Mouse (Mus musculus): Measurements from ENCODE around the gene Tnk1.

The Tnk1 gene

DNA sequence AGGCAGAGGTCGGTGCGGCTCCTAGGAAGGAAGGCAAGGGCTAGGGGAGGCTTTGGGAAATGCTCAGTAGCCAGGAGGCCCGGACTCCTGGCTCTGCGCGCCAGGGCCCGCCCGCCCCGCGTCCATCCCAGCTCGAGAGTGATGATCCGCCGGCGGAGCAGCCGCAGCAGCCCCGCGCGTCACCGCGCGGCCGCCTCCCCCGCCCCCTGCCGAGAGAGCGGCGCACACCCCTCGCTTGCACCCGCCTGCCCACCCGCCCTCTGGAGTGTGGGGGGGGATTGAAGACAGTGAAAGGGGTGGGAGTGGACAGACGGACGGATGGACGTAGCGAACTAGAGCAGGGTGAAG, 21.0 kb downstream of the Tnk1 start, which contains the start of gene Nlgn2:
TSS of gene Nlgn2 (minus strand) at position 181 of the 348 bp plus-strand sequence.
- no peak for DNase-seq

- DNase-seq: peak; percentile 50
These were observed 21.6 kb downstream of the Tnk1 start for GRCm38 (mm10) chr11:69836703-69837576.

- DNase-seq: no peak
These were observed 22.6 kb downstream of the Tnk1 start for GRCm38 (mm10) chr11:69835966-69836335.

DNA sequence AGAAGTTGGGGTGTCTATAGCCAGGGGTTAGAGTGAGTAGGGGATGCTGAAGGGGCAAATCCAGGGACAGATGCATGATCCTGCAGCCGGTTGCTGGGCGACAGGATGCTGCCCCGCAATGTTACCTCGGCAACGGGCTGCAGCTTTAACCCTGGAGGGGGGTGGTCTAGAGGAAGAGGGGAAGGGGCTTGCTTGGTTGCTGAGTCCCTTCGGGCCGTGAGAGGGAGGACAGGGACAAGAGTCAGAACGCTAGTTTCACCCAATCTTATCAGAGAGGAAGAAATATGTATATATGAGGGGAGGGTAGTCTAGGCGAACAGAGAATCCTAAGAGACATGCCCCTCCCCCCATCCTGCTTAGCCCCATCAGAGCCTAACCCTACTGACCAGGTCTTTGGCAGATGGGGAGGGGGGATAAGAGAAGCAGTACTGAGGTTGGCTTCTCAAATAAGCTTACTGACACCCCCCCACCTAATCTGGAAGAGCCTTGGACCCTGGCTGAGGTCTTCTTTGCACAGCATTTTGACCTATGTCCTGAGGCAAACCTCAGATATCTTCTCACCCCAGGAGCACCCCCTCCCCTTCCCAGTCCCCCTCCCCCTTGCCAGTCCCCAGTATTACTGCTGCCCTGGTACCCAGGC, 23.1 kb downstream of the Tnk1 start:
- no peak for DNase-seq

DNA sequence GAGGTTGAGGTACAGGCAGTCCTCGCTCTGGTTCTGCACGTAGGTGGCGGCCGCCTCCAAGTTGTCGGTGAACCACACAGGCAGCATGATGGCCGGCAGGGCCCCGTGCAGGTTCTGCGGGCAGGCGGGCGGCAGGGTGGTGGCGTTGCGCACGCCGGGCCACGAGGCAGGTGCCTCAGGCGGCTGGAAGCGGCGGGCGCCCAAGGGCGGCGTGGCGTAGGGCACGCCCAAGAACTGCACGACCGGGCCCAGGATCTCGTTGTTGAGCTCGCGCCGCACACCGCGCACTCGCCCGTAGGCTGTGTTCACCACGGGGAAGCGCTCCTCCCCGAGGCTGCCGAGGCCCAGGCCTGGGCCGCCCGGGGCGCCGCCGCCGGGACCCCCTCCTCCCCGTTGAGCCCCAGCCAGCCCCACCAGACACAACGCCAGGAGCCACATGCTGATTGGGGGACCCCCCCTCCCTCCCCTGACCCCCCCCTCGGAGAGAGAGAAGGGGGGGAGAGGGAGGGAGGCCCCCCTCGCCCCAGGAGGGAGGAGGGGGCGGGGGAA, 24.5 kb downstream of the Tnk1 start:
- no peak for DNase-seq

DNA sequence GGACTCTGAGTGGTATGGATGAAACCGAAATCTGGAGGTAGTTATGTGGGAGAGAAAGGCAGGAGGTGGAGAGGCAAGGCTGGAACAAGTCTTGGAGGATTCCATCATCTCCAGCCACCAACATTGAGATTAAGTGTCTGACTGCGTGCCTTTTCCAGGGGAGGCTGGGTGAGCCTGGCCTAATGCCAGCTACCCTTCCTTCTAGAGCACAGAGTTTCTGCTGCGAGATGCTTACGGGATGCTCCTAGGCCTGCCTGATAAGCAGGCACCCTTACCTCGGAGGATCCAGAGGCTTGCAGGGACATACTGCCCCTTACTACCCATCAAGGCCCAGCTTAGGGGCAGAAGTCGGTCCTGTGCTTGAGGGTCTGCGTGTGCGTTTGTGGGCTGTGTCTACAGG, 25.0 kb downstream of the Tnk1 start:
- DNase-seq: no peak

GRCm38 (mm10) chr11:69828832-69829231, 29.7 kb downstream of the Tnk1 start:
- no peak for DNase-seq

- DNase-seq: no peak
These were observed 35.1 kb downstream of the Tnk1 start for GRCm38 (mm10) chr11:69823456-69823855.

GRCm38 (mm10) chr11:69822080-69822479, 36.5 kb downstream of the Tnk1 start, which contains the start of gene Spem1:
Gene Spem1, minus strand, starts transcription at chr11:69822180.
- no peak for DNase-seq

DNA sequence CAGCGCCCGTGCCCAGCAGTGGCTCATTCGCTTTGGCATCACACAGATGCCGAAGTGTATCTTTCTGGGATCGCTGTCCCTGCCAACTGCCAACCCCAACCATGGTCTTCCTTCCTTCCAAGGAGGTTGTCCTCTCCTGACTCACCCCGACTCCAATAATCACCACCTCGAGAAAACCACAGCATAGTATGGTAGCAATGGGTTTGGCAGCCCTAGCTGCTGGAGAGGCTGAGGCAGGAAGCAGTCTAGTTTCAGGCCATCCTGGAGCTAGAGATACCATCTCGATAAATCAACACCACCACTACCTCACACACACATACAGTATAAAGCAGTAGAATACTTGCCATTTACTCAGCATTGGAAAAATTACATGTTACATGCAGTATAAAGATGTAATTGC, 39.7 kb downstream of the Tnk1 start:
- DNase-seq: no peak

DNA sequence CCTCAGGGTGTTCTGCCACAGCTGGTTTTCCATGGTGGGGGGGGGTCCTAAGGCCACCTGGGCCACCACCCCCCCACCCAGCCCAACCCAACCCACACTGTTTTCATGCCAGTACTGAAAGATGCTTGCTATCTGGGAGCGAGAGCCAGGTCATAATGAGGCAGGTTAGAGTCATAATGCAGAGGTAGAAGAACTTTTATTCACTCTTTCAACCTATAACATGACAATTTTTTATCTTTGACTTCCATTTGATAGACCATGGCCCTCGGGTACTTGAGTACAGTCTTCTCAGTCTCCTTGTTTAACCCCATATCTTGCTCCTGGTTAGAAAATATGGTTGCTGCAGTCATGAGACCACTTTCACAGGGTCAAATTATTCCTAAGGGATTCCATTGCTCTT, 40.2 kb downstream of the Tnk1 start, which contains the start of gene Spem2:
TSS of gene Spem2 (minus strand) at position 101 of the 400 bp plus-strand sequence.
- DNase-seq: no peak

GRCm38 (mm10) chr11:69816520-69816919, 42.0 kb downstream of the Tnk1 start:
- no peak for DNase-seq

GRCm38 (mm10) chr11:69815155-69815554, 43.4 kb downstream of the Tnk1 start, which contains the start of gene Gm39566:
Gene Gm39566, minus strand, starts transcription at chr11:69815298.
- DNase-seq: no peak

GRCm38 (mm10) chr11:69810280-69810679, 48.2 kb downstream of the Tnk1 start:
- DNase-seq: no peak

DNA sequence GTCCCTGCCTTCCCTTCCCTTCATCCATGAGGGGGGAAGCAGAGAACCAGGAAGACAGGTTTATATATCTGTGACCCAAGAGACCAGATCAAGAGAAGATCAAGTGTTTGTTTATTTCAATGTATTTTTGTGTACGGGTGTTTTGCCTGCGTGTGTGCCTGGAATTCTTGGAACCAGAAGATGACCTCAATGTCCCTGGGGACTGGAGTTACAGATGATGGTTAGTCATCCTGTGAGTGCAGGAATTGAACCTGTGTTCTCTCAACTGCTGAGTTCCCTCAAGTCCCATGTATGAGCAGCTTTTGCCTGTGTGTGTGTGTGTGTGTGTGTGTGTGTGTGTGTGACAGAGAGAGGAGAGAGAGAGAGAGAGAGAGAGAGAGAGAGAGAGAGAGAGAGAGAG, 50.9 kb downstream of the Tnk1 start:
- no peak for DNase-seq

- DNase-seq: no peak
These were observed 52.2 kb downstream of the Tnk1 start for GRCm38 (mm10) chr11:69806378-69806777.

- peak; percentile 76 for DNase-seq
These were observed 53.3 kb downstream of the Tnk1 start, which contains the start of gene Tmem102 for GRCm38 (mm10) chr11:69804972-69805909. Gene Tmem102, minus strand, starts transcription at chr11:69805624.

GRCm38 (mm10) chr11:69804652-69804940, 53.9 kb downstream of the Tnk1 start:
- peak; percentile 58 for DNase-seq

GRCm38 (mm10) chr11:69803786-69804651, 54.5 kb downstream of the Tnk1 start:
- DNase-seq: peak; percentile 85

- DNase-seq: no peak
These were observed 55.2 kb downstream of the Tnk1 start for GRCm38 (mm10) chr11:69803328-69803727.

GRCm38 (mm10) chr11:69802648-69803105, 55.9 kb downstream of the Tnk1 start:
- DNase-seq: peak; percentile 93
